Mouse (Mus musculus) liver, embryonic 11.5 days (tissue): ENCODE data around the gene Grin2d. TPM values are rescaled to one million over a fixed set of nuclear protein-coding genes. Genes with fewer than 3 reads are reported as not detected.
A peak's percentile ranks its signal among the peaks of the same experiment; 100 is the strongest.

ENCODE experiments used
- ATAC-seq: fragments of 200-750 bp; cut with Nextera tagmentation; replicated peaks from 2 replicates; pipeline ENCODE4 v1.8.0; 2017; ENCODE audit warnings: moderate number of reproducible peaks, mild to moderate bottlenecking, moderate TSS enrichment, moderate library complexity; ENCODE audit not compliant: low FRiP score
- DNase-seq: peaks from one replicate; pipeline ENCODE4 v3.0.0-alpha.2; 2017; ENCODE audit warnings: low spot score
- H3K27ac ChIP-seq: fragments of 300-500 bp; sonication (generic); 2 replicates; pipeline ENCODE4 v1.5.1; 2014; ENCODE audit warnings: mild to moderate bottlenecking, low read depth, low read length, control low read depth
- H3K27me3 ChIP-seq: fragments of 300-500 bp; sonication (generic); replicated peaks from 2 replicates; pipeline ENCODE4 v1.6.1; 2014; ENCODE audit warnings: low read length, mixed read lengths; ENCODE audit not compliant: control insufficient read depth, insufficient read depth
- H3K36me3 ChIP-seq: fragments of 300-500 bp; sonication (generic); 2 replicates; pipeline ENCODE4 v1.6.1; 2014; ENCODE audit warnings: mild to moderate bottlenecking, low read length, moderate library complexity, mixed read lengths; ENCODE audit not compliant: control insufficient read depth, insufficient read depth
- H3K4me1 ChIP-seq: fragments of 300-500 bp; sonication (generic); replicated peaks from 2 replicates; pipeline ENCODE4 v1.6.1; 2014; ENCODE audit warnings: low read length, mixed read lengths; ENCODE audit not compliant: control insufficient read depth, insufficient read depth
- H3K4me2 ChIP-seq: fragments of 300-500 bp; sonication (generic); 2 replicates; pipeline ENCODE4 v1.6.1; 2014; ENCODE audit warnings: mild to moderate bottlenecking, control low read depth, moderate library complexity
- H3K4me3 ChIP-seq: fragments of 300-500 bp; sonication (generic); 2 replicates; pipeline ENCODE4 v1.5.1; 2014; ENCODE audit warnings: low read depth, low read length, control low read depth
- H3K9ac ChIP-seq: fragments of 300-500 bp; sonication (generic); 2 replicates; pipeline ENCODE4 v1.6.1; 2014; ENCODE audit warnings: low read depth, low read length, control low read depth
- H3K9me3 ChIP-seq: fragments of 300-500 bp; sonication (generic); 2 replicates; pipeline ENCODE4 v1.6.1; 2016; ENCODE audit warnings: low read length, inconsistent platforms, mixed read lengths; ENCODE audit not compliant: control insufficient read depth
- WGBS: fragments of 180-500 bp; shearing (Covaris S2); extraction: QIAGEN DNeasy Blood & Tissue Kit; methylation state at CpG from one replicate; pipeline ENCODE4 v1.1.7; 2014; 5-methylcytosine and 5-hydroxymethylcytosine counted together
- polyA plus RNA-seq: library from polyadenylated mRNA; unstranded; fragments of >200 nt; fragmentation: Nextera tagmentation; extraction: Ambion mirVana; gene quantifications from 2 replicates; pipeline ENCODE4 v1.2.1, GENCODE M21; 2014

Gene Grin2d
- polyA plus RNA-seq, 1 experiment from 2014 or later: 0.23 TPM

DNA sequence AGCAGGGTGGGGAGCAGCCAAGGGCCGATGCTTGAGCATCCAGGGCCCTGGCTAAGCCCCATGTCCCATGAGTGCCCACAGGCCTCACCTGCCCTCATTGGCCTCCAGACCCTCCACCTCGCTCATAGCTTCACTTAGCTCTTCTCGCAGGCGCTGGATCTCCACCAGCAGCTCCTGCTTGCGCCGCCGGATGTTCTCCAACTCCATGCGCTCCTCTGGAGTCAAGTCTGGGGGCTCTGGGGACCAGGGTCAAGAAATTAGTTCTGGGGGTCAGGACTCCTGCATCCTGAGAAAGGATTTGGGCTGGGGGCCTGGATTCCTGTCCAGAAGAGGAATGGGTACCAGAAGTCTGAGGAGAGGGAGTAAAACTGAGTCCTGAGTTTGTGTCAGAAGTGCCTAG lies 65.3 kb downstream of the Grin2d start:
- WGBS: 92% methylated on average over 8 of the region's 8 CpGs
- H3K36me3 ChIP-seq: peaks cover 29% of the 10 kb centered on the region
- no peak for DNase-seq
- H3K27me3 ChIP-seq: no peaks in the 10 kb centered on the region
- peak overlapping the region; percentile 90 for H3K4me3 ChIP-seq
- H3K9me3 ChIP-seq: no peaks in the 10 kb centered on the region
- H3K4me1 ChIP-seq: peaks cover 24% of the 10 kb centered on the region
- H3K4me2 ChIP-seq: peak overlapping the region; percentile 77
- no peak for ATAC-seq
- H3K27ac ChIP-seq: no peak overlapping the region
- peak overlapping the region; percentile 98 for H3K9ac ChIP-seq

- Histone ChIP-seq H3K4me1 (peaks cover 14% of the 10 kb centered on the region; the same call in 1 of the 2 replicates), H3K4me2 (no peak overlapping the region), H3K9me3 (no peaks in the 10 kb centered on the region), H3K36me3 (peaks cover 40% of the 10 kb centered on the region), H3K4me3 (no peak overlapping the region), H3K27ac (no peak overlapping the region), H3K9ac (no peak overlapping the region), H3K27me3 (no peaks in the 10 kb centered on the region)
- WGBS: 89% methylated on average over 14 of the region's 14 CpGs
- ATAC-seq (no peak), DNase-seq (no peak)
Measured at GRCm38 (mm10) chr7:45809276-45810075, 68.7 kb downstream of the Grin2d start.

DNA sequence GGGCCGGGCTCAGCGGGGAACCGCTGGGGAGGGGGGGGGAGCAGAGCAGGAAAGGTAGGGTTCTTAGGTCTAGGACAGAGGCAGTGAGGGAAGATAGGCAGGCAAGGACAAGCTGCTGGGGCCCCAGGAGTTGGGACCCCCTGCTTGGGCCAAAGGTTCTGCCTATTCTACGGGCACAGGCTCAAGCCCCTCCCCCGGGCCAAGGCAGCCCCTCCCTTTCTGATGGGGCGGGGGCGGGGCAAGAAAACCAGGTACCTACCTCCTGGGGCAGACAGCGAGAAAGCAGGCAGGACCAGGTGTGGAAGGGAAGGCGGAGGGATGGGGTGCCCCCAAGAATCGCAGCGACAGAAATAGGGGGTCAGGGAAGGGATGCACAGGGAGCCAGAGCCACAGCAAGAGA lies 69.7 kb downstream of the Grin2d start:
- no peak overlapping the region for H3K4me2 ChIP-seq
- no peak for ATAC-seq
- peaks cover 14% of the 10 kb centered on the region; the same call in 1 of the 2 replicates for H3K4me1 ChIP-seq
- no peaks in the 10 kb centered on the region for H3K27me3 ChIP-seq
- H3K4me3 ChIP-seq: no peak overlapping the region
- no peaks in the 10 kb centered on the region for H3K9me3 ChIP-seq
- DNase-seq: no peak
- peaks cover 40% of the 10 kb centered on the region for H3K36me3 ChIP-seq
- no peak overlapping the region for H3K9ac ChIP-seq
- H3K27ac ChIP-seq: no peak overlapping the region
- WGBS: 62% methylated on average over 11 of the region's 11 CpGs

- Histone ChIP-seq H3K4me2 (no peak overlapping the region), H3K27me3 (no peaks in the 10 kb centered on the region), H3K9ac (no peak overlapping the region), H3K9me3 (no peaks in the 10 kb centered on the region), H3K27ac (no peak overlapping the region), H3K36me3 (peaks cover 34% of the 10 kb centered on the region), H3K4me3 (no peak overlapping the region), H3K4me1 (peaks cover 3% of the 10 kb centered on the region)
- 64% methylated on average over 5 of the region's 5 CpGs for WGBS
- ATAC-seq: no peak
- no peak for DNase-seq
Measured at GRCm38 (mm10) chr7:45805941-45806340, 72.2 kb downstream of the Grin2d start.

GRCm38 (mm10) chr7:45802551-45802950 lies 75.6 kb downstream of the Grin2d start:
- ATAC-seq: no peak
- Histone ChIP-seq H3K4me3 (no peak overlapping the region), H3K4me2 (no peak overlapping the region), H3K36me3 (peaks cover 7% of the 10 kb centered on the region; the same call in 1 of the 2 replicates), H3K27me3 (peaks cover 25% of the 10 kb centered on the region), H3K9ac (no peak overlapping the region), H3K27ac (no peak overlapping the region), H3K4me1 (peaks cover 25% of the 10 kb centered on the region), H3K9me3 (no peaks in the 10 kb centered on the region)
- WGBS: 79% methylated on average over 6 of the region's 6 CpGs
- no peak for DNase-seq

- Histone ChIP-seq H3K27ac (no peak overlapping the region), H3K4me3 (peak overlapping the region; percentile 40), H3K27me3 (peaks cover 37% of the 10 kb centered on the region), H3K4me1 (peaks cover 34% of the 10 kb centered on the region), H3K4me2 (peak overlapping the region; percentile 63), H3K9me3 (no peaks in the 10 kb centered on the region), H3K36me3 (0 out of 2 replicates have a peak, but pooled peaks cover under 1% of the 10 kb centered on the region), H3K9ac (no peak overlapping the region)
- DNase-seq (peak; percentile 90), ATAC-seq (peak; percentile 57)
- WGBS: 3% methylated on average over 12 of the region's 12 CpGs
Measured at GRCm38 (mm10) chr7:45801348-45801747, 76.8 kb downstream of the Grin2d start.

- H3K27ac ChIP-seq: no peak overlapping the region
- peak overlapping the region; percentile 63 for H3K4me2 ChIP-seq
- 6% methylated on average over 22 of the region's 25 CpGs for WGBS
- ATAC-seq (peak; percentile 68), DNase-seq (peak; percentile 69)
- no peak overlapping the region for H3K9ac ChIP-seq
- peaks cover 34% of the 10 kb centered on the region for H3K4me1 ChIP-seq
- H3K4me3 ChIP-seq: peak overlapping the region; percentile 40
- no peaks in the 10 kb centered on the region for H3K36me3 ChIP-seq
- peaks cover 37% of the 10 kb centered on the region for H3K27me3 ChIP-seq
- no peaks in the 10 kb centered on the region for H3K9me3 ChIP-seq
Measured at GRCm38 (mm10) chr7:45800546-45801204, 77.5 kb downstream of the Grin2d start.

GRCm38 (mm10) chr7:45800001-45800400 lies 78.2 kb downstream of the Grin2d start:
- Histone ChIP-seq H3K27ac (no peak overlapping the region), H3K9ac (no peak overlapping the region), H3K27me3 (peaks cover 43% of the 10 kb centered on the region), H3K4me3 (no peak overlapping the region), H3K4me1 (peaks cover 34% of the 10 kb centered on the region), H3K4me2 (peak overlapping the region; percentile 63), H3K9me3 (no peaks in the 10 kb centered on the region), H3K36me3 (no peaks in the 10 kb centered on the region)
- ATAC-seq (no peak), DNase-seq (no peak)
- 36% methylated on average over 7 of the region's 7 CpGs for WGBS
